Mouse (Mus musculus) lung, adult 2 months (tissue): ENCODE measurements around the gene Tph2.

Source experiments
- CTCF ChIP-seq: fragments of 200-500 bp; IDR thresholded peaks from 2 replicates; pipeline ENCODE4 v1.5.1; 2011; ENCODE audit warnings: mild to moderate bottlenecking, low read length, control low read depth; ENCODE audit not compliant: insufficient read depth
- POLR2A ChIP-seq: fragments of 200-500 bp; IDR thresholded peaks from 2 replicates; pipeline ENCODE4 v1.6.1; 2011; ENCODE audit warnings: low read depth, mild to moderate bottlenecking, control low read depth, low read length, borderline replicate concordance; ENCODE audit errors: extremely low read depth

DNA sequence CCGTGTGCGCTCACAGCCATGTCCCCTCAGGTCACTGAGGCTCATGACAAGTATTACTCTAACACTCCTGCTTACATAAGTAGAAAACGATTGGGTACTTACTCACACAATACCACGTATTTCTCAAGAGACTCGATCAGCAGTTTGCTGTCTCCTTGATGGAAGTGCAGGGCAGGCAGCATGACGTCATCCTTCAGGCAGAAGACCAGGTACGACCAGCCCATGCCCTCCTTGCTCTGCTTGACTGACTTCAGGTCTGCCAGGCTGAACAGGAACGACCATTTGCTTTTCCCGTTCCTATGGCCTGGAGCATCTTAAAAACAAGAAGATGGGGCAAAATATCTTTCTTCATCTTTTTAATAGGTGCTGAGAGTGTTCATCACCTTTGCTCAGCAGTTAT is 44.2 kb upstream of the Tph2 start:
- no peak for TF ChIP-seq CTCF
- TF ChIP-seq POLR2A = no peak
